ENCODE assay signal across 23 mouse cellular contexts in the genomic region with DNA sequence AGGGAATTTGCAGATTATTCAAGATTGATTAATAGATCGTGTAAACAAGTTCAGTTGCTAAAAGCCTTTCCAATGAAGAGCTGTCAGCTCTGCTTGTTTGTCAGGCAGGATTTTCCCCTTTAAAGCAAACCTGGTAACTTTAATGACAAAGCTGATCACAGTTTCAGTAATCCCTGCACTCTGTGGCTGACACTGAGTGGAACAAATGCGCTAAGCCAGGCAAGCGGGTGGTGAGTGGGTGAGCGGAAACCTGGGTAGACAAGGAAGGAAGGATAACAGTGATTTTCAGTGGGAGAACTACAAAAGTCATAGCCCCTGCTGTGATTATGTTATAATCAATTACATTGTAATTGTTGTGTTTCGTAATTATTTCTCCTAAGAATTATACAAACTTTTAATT.
A peak's percentile ranks its signal among the peaks of the same experiment; 100 is the strongest.
DNase-seq lines count a peak whose midpoint lies in the region; ATAC-seq and TF ChIP-seq lines count a peak whose summit lies in the region.
"Had no signal": no experiment of that assay in that cellular context is flagged by ENCODE, and none has a peak within 500 bp of the region (broad histone marks: within the 10 kb centered on the region; RNA-seq: fewer than 3 reads in every experiment).

No protein-coding gene starts in this region.

- H3K9ac ChIP-seq in liver, adult 2 months (ENCODE audit: low read depth, low read length), result no peak overlapping the region
- H3K9ac ChIP-seq in heart, embryonic 12.5 days, result no peak overlapping the region
- H3K9ac ChIP-seq: embryonic facial prominence, embryonic 13.5 days; forebrain, embryonic 12.5 days; heart, embryonic 13.5 days; hindbrain, embryonic 12.5 days had no signal

- no peaks in the 10 kb centered on the region; the same call in 1 of the 2 replicates for H3K79me2 ChIP-seq in liver, adult 2 months (ENCODE audit: control insufficient read depth, insufficient read depth, low read length)

- H3K36me3 ChIP-seq in liver, adult 2 months (ENCODE audit: control insufficient read depth, insufficient read depth, low read length), result no peaks in the 10 kb centered on the region
- no peaks in the 10 kb centered on the region for H3K36me3 ChIP-seq in heart, embryonic 12.5 days
- H3K36me3 ChIP-seq: embryonic facial prominence, embryonic 13.5 days; forebrain, embryonic 12.5 days; heart, embryonic 13.5 days; hindbrain, embryonic 12.5 days had no signal

- no peak for TF ChIP-seq CTCF in liver, adult 2 months (IDR thresholded peaks at IDR 0.05; ENCODE audit: low read depth, low read length)

- no peaks in the 10 kb centered on the region for H3K9me3 ChIP-seq in heart, embryonic 12.5 days (replicated peaks)
- H3K9me3 ChIP-seq: embryonic facial prominence, embryonic 13.5 days; forebrain, embryonic 12.5 days; heart, embryonic 13.5 days; hindbrain, embryonic 12.5 days had no signal

- no peak overlapping the region for H3K27ac ChIP-seq in liver, adult 2 months (replicated peaks; ENCODE audit: insufficient read depth, low read depth, low read length)
- no peak overlapping the region for H3K27ac ChIP-seq in heart, embryonic 12.5 days (ENCODE audit: poor library complexity, severe bottlenecking)
- H3K27ac ChIP-seq: embryonic facial prominence, embryonic 13.5 days; forebrain, embryonic 12.5 days; gastrocnemius, adult 2 months; heart, embryonic 13.5 days; hindbrain, embryonic 12.5 days; hindbrain, postnatal 0 days had no signal

- H3K4me2 ChIP-seq in heart, embryonic 12.5 days, result no peak overlapping the region
- H3K4me2 ChIP-seq: embryonic facial prominence, embryonic 13.5 days; forebrain, embryonic 12.5 days; heart, embryonic 13.5 days; hindbrain, embryonic 12.5 days had no signal

- no peak for ATAC-seq in heart, embryonic 12.5 days (ENCODE audit: insufficient number of reproducible peaks, low FRiP score)
- ATAC-seq: activated CD4-positive, CD25-positive, alpha-beta regulatory T cell, adult 4 months; forebrain, embryonic 16.5 days; hindbrain, postnatal 0 days; Patski had no signal

- H3K27me3 ChIP-seq in liver, adult 2 months (ENCODE audit: control insufficient read depth, insufficient read depth, low read length), result no peaks in the 10 kb centered on the region
- no peaks in the 10 kb centered on the region for H3K27me3 ChIP-seq in heart, embryonic 12.5 days (replicated peaks)
- H3K27me3 ChIP-seq: CH12.LX; embryonic facial prominence, embryonic 13.5 days; forebrain, embryonic 12.5 days; heart, embryonic 13.5 days; hindbrain, embryonic 12.5 days; Patski had no signal

- peaks cover 2% of the 10 kb centered on the region for H3K4me1 ChIP-seq in liver, adult 2 months (ENCODE audit: control insufficient read depth, insufficient read depth, low read length)
- H3K4me1 ChIP-seq in heart, embryonic 12.5 days (replicated peaks), result peaks cover 5% of the 10 kb centered on the region; the same call in 1 of the 2 replicates
- H3K4me1 ChIP-seq: forebrain, embryonic 12.5 days; hindbrain, embryonic 12.5 days had no signal

- WGBS in liver, adult 2 months, result 76% methylated on average over 5 of the region's 5 CpGs
- WGBS in heart, embryonic 12.5 days, result 74% methylated on average over 5 of the region's 5 CpGs

- TF ChIP-seq POLR2A in liver, adult 2 months (IDR thresholded peaks at IDR 0.05; ENCODE audit: extremely low read depth, insufficient read depth, low read length), result no peak

- H3K4me3 ChIP-seq in liver, adult 2 months (ENCODE audit: insufficient read depth, low read depth, low read length), result no peak overlapping the region
- no peak overlapping the region for H3K4me3 ChIP-seq in heart, embryonic 12.5 days
- H3K4me3 ChIP-seq: embryonic facial prominence, embryonic 13.5 days; forebrain, embryonic 12.5 days; gastrocnemius, adult 2 months; heart, embryonic 13.5 days; hindbrain, embryonic 12.5 days had no signal

- DNase-seq in layer of hippocampus, adult 11-12 months (ENCODE audit: low spot score), result peak; percentile 39
- no peak for DNase-seq in layer of hippocampus, postnatal 25 days (ENCODE audit: extremely low spot score in 1 of 2, low spot score in 1 of 2)
- DNase-seq in liver, adult 2 months (ENCODE audit: extremely low read depth, low read depth, low spot score), result peak; percentile 9
- no peak for DNase-seq in liver
- DNase-seq in brain, adult 2 months (ENCODE audit: low read depth, low spot score), result peak; percentile 61
- peak; percentile 37 for DNase-seq in retina, embryonic 14.5 days (ENCODE audit: low spot score)
- no peak for DNase-seq in cerebellum, postnatal 4 days (ENCODE audit: low spot score in 2 of 2)
- DNase-seq: adrenal gland, postnatal 14 days; cerebellum, adult 2 months; cerebellum, postnatal 10 days; gastrocnemius, adult 2 months; gastrocnemius, postnatal 25 days; heart, postnatal 36 days had no signal

Comparison
In these comparisons a context has a peak if more than half of its experiments do, and no peak if none do; other contexts are left out.
1. DNase-seq: peak in layer of hippocampus, adult 11-12 months (single experiment), liver, adult 2 months (single experiment), brain, adult 2 months (single experiment) and retina, embryonic 14.5 days (single experiment); none in layer of hippocampus, postnatal 25 days (0 of 2), liver (single experiment) and cerebellum, postnatal 4 days (0 of 2).